ENCODE assay signal across 15 mouse cellular contexts in genomic region chr6:91638204-91638995, GRCm38 (mm10). TPM values are rescaled to one million over a fixed set of nuclear protein-coding genes. Genes with fewer than 3 reads are reported as not detected.
DNase-seq lines count a peak whose midpoint lies in the region; ATAC-seq and TF ChIP-seq lines count a peak whose summit lies in the region.
"Had no signal": no experiment of that assay in that cellular context is flagged by ENCODE, and none has a peak within 500 bp of the region (broad histone marks: within the 10 kb centered on the region; RNA-seq: fewer than 3 reads in every experiment).

No protein-coding gene starts in this region.

- H3K27ac ChIP-seq in heart, embryonic 13.5 days (replicated peaks), result no peak overlapping the region
- peak overlapping the region; percentile 88 for H3K27ac ChIP-seq in embryonic facial prominence, embryonic 13.5 days
- H3K27ac ChIP-seq in limb, embryonic 15.5 days, result peak overlapping the region; percentile 6
- H3K27ac ChIP-seq: midbrain, embryonic 12.5 days had no signal

- CTCF ChIA-PET in Patski (lab: Charles Lee), result no interaction called here

- no peak for ATAC-seq in heart, embryonic 13.5 days (ENCODE audit: extremely low read depth, insufficient number of reproducible peaks, low FRiP score, low TSS enrichment)
- ATAC-seq in Patski, result no peak
- peak; percentile 33; the same call in 1 of the 2 replicates for ATAC-seq in embryonic facial prominence, embryonic 13.5 days (ENCODE audit: insufficient number of reproducible peaks, insufficient read depth, low FRiP score, low TSS enrichment, low read depth)
- ATAC-seq in limb, embryonic 15.5 days (ENCODE audit: insufficient number of reproducible peaks, low FRiP score, low TSS enrichment, low read depth), result 0 out of 2 replicates have a peak, but pooled peaks have one; percentile 49
- no peak for ATAC-seq in megakaryocyte, adult 5-6 weeks (ENCODE audit: poor library complexity, severe bottlenecking)
- ATAC-seq: liver, postnatal 0 days had no signal

- TF ChIP-seq CTCF in Patski (IDR thresholded peaks at IDR 0.05), result no peak

- H3K4me3 ChIP-seq in heart, embryonic 13.5 days, result no peak overlapping the region
- no peak overlapping the region for H3K4me3 ChIP-seq in embryonic facial prominence, embryonic 13.5 days
- H3K4me3 ChIP-seq in limb, embryonic 15.5 days, result no peak overlapping the region
- H3K4me3 ChIP-seq: midbrain, embryonic 12.5 days had no signal

- peaks cover 10% of the 10 kb centered on the region; the same call in 1 of the 2 replicates for H3K4me1 ChIP-seq in heart, embryonic 13.5 days
- peaks cover 22% of the 10 kb centered on the region for H3K4me1 ChIP-seq in embryonic facial prominence, embryonic 13.5 days
- H3K4me1 ChIP-seq in limb, embryonic 15.5 days, result peaks cover 8% of the 10 kb centered on the region
- H3K4me1 ChIP-seq: midbrain, embryonic 12.5 days had no signal

- no peak for DNase-seq in heart, adult 9 months (ENCODE audit: low spot score in 2 of 2)
- DNase-seq in Patski (ENCODE audit: low read depth, low spot score), result peak; percentile 35
- DNase-seq in cerebellum, adult 18-20 months, result no peak
- no peak for DNase-seq in adrenal gland, postnatal 4 days (ENCODE audit: low spot score in 2 of 2)
- DNase-seq: adrenal gland, postnatal 14 days; cerebellum, adult 2 months; heart, postnatal 4 days; kidney, postnatal 36 days; liver, postnatal 0 days; right cerebral cortex, postnatal 25 days had no signal

- peaks cover 25% of the 10 kb centered on the region for H3K27me3 ChIP-seq in heart, embryonic 13.5 days (replicated peaks)
- H3K27me3 ChIP-seq in Patski, result no peaks in the 10 kb centered on the region
- H3K27me3 ChIP-seq in embryonic facial prominence, embryonic 13.5 days, result no peaks in the 10 kb centered on the region
- no peaks in the 10 kb centered on the region for H3K27me3 ChIP-seq in limb, embryonic 15.5 days
- H3K27me3 ChIP-seq: midbrain, embryonic 12.5 days had no signal

- no peaks in the 10 kb centered on the region for H3K36me3 ChIP-seq in heart, embryonic 13.5 days
- no peaks in the 10 kb centered on the region for H3K36me3 ChIP-seq in embryonic facial prominence, embryonic 13.5 days
- no peaks in the 10 kb centered on the region for H3K36me3 ChIP-seq in limb, embryonic 15.5 days
- H3K36me3 ChIP-seq: midbrain, embryonic 12.5 days had no signal

- H3K9ac ChIP-seq in heart, embryonic 13.5 days, result 0 out of 2 replicates have a peak overlapping the region, but pooled peaks have one; percentile 4
- no peak overlapping the region for H3K9ac ChIP-seq in embryonic facial prominence, embryonic 13.5 days
- H3K9ac ChIP-seq in limb, embryonic 15.5 days, result no peak overlapping the region
- H3K9ac ChIP-seq: liver, postnatal 0 days; midbrain, embryonic 12.5 days had no signal

- POLR2A ChIA-PET in Patski (lab: Charles Lee), result no interaction called here

- WGBS in heart, embryonic 13.5 days, result 34% methylated on average over 9 of the region's 9 CpGs
- WGBS in embryonic facial prominence, embryonic 13.5 days, result 18% methylated on average over 9 of the region's 9 CpGs
- WGBS in limb, embryonic 15.5 days, result 24% methylated on average over 9 of the region's 9 CpGs

- in situ Hi-C loops in Patski (cut with MboI; ENCODE audit: low pct_unique_long_range_greater_than_20kb), result no loop called here

- no peak overlapping the region for H3K4me2 ChIP-seq in heart, embryonic 13.5 days
- peak overlapping the region; percentile 25 for H3K4me2 ChIP-seq in embryonic facial prominence, embryonic 13.5 days
- no peak overlapping the region for H3K4me2 ChIP-seq in limb, embryonic 15.5 days
- H3K4me2 ChIP-seq: midbrain, embryonic 12.5 days had no signal

- H3K9me3 ChIP-seq in heart, embryonic 13.5 days, result no peaks in the 10 kb centered on the region
- no peaks in the 10 kb centered on the region for H3K9me3 ChIP-seq in embryonic facial prominence, embryonic 13.5 days
- H3K9me3 ChIP-seq in limb, embryonic 15.5 days, result no peaks in the 10 kb centered on the region
- H3K9me3 ChIP-seq: midbrain, embryonic 12.5 days had no signal

RNA-seq across cellular contexts. Expression of gene Slc6a6, which starts 45.5 kb away (rescaled TPM):
- polyA plus RNA-seq in heart, embryonic 13.5 days (2015; fragmentation: Nextera tagmentation; extraction: Ambion mirVana), result 59.4 and 60.0 TPM in 2 replicates
- polyA plus RNA-seq in Patski (2021), result 497 TPM
- polyA plus RNA-seq in embryonic facial prominence, embryonic 13.5 days (2015; fragmentation: Nextera tagmentation; extraction: Ambion mirVana), result 71.4 and 72.2 TPM in 2 replicates
- 44.5 and 46.8 TPM in 2 replicates for polyA plus RNA-seq in limb, embryonic 15.5 days (2015; fragmentation: Nextera tagmentation; extraction: Ambion mirVana)
- 58.0 and 61.9 TPM in 2 replicates for total RNA-seq in megakaryocyte, adult 5-6 weeks (2015)
- total RNA-seq in megakaryocyte, adult 5-6 weeks (2017), result 46.7 and 61.0 TPM in 2 replicates
- total RNA-seq in adrenal gland, postnatal 4 days (2021), result 100 to 1,000 TPM; 314 to 322 TPM

Comparison
In these comparisons a context has a peak if more than half of its experiments do, and no peak if none do; other contexts are left out.
1. ATAC-seq: peak in embryonic facial prominence, embryonic 13.5 days (single experiment) and limb, embryonic 15.5 days (single experiment); none in heart, embryonic 13.5 days (single experiment), Patski (single experiment) and megakaryocyte, adult 5-6 weeks (single experiment).